Comparison of ENCODE assay signal across 14 mouse cellular contexts in the genomic region with DNA sequence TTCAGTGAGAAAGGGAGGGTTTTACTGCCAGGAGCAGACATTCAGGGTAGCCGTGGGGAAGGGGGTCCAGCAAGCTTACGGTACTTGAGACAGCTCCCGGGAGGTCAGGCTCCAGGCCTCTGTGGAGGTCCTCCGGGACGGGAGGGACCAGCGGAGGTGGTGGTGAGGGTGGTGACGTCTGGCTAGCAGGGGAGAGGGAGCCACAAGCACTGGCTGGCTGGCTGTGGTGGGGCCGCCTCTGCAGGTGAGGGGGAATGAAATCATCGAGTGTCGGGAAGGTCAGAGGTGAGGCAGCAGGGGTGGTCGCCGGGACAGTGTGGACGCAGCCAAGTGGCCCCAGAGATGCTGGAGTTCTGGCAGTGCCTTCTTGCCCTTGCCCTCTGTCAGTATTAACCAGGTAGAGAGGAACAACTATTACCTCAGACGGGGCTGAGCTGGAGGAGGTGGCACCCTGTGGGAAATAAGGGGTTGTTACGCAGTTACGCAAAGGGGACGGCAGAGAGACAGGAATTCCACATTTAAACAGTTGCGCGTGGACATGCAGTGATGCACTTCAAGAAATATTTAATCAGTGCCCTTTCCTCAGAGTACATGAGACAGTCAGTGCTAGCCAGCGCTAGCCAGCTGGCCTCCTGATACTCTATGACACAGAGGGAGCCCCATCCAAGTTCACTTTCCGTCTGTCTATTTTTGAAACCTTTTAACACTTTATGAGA.
DNase-seq lines count a peak whose midpoint lies in the region; ATAC-seq and TF ChIP-seq lines count a peak whose summit lies in the region.
"Had no signal": no experiment of that assay in that cellular context is flagged by ENCODE, and none has a peak within 500 bp of the region (broad histone marks: within the 10 kb centered on the region; RNA-seq: fewer than 3 reads in every experiment).

No protein-coding gene starts in this region.

- peak overlapping the region; percentile 56 for H3K4me2 ChIP-seq in heart, postnatal 0 days (ENCODE audit: low read depth, low read length)
- H3K4me2 ChIP-seq in hindbrain, embryonic 16.5 days (ENCODE audit: low read length): no peak overlapping the region
- no peak overlapping the region for H3K4me2 ChIP-seq in intestine, embryonic 15.5 days (replicated peaks)
- H3K4me2 ChIP-seq: midbrain, embryonic 13.5 days had no signal

- 31% methylated on average over 21 of the region's 21 CpGs for WGBS in heart, postnatal 0 days
- 71% methylated on average over 20 of the region's 21 CpGs for WGBS in hindbrain, embryonic 16.5 days
- 72% methylated on average over 21 of the region's 21 CpGs for WGBS in intestine, embryonic 15.5 days

- DNase-seq in gastrocnemius, adult 18-20 months (ENCODE audit: low spot score): peak; percentile 80
- no peak for DNase-seq in gastrocnemius, postnatal 4 days (ENCODE audit: low spot score in 2 of 2)
- peak; percentile 73 for DNase-seq in adipocyte (ENCODE audit: low spot score)
- peak; percentile 74 to 87 for DNase-seq in heart, adult 18-20 months
- DNase-seq in heart, postnatal 0 days (ENCODE audit: low spot score): peak; percentile 92
- no peak for DNase-seq in left cerebral cortex, adult 11 months (ENCODE audit: low spot score)
- DNase-seq: B cell, adult 2 months; liver; lung, postnatal 14 days; retina, postnatal 1 day; thymus, adult 18-20 months had no signal

- TF ChIP-seq EP300 in heart, postnatal 0 days (IDR thresholded peaks at IDR 0.05; ENCODE audit: low read depth): peak; percentile 29; the same call in 1 of the 2 replicates

- peak overlapping the region; percentile 99 for H3K27ac ChIP-seq in heart, postnatal 0 days (ENCODE audit: low read depth)
- no peak overlapping the region for H3K27ac ChIP-seq in hindbrain, embryonic 16.5 days (ENCODE audit: low read depth, low read length)
- H3K27ac ChIP-seq in intestine, embryonic 15.5 days: no peak overlapping the region
- H3K27ac ChIP-seq: midbrain, embryonic 13.5 days had no signal

- H3K9ac ChIP-seq in heart, postnatal 0 days (replicated peaks; ENCODE audit: low read depth, low read length): peak overlapping the region; percentile 61
- no peak overlapping the region for H3K9ac ChIP-seq in hindbrain, embryonic 16.5 days (ENCODE audit: low read depth, low read length)
- no peak overlapping the region for H3K9ac ChIP-seq in intestine, embryonic 15.5 days
- H3K9ac ChIP-seq: midbrain, embryonic 13.5 days had no signal

- TF ChIP-seq CTCF in heart, postnatal 0 days (IDR thresholded peaks at IDR 0.05; ENCODE audit: low read depth): no peak

- H3K9me3 ChIP-seq in heart, postnatal 0 days (replicated peaks; ENCODE audit: control insufficient read depth, low read length): no peaks in the 10 kb centered on the region
- H3K9me3 ChIP-seq in hindbrain, embryonic 16.5 days (ENCODE audit: control insufficient read depth, low read length): no peaks in the 10 kb centered on the region
- H3K9me3 ChIP-seq in intestine, embryonic 15.5 days: no peaks in the 10 kb centered on the region
- H3K9me3 ChIP-seq: midbrain, embryonic 13.5 days had no signal

- H3K4me1 ChIP-seq in heart, postnatal 0 days (ENCODE audit: control insufficient read depth, insufficient read depth): peaks cover 38% of the 10 kb centered on the region
- no peaks in the 10 kb centered on the region; the same call in none of the 2 replicates for H3K4me1 ChIP-seq in hindbrain, embryonic 16.5 days (ENCODE audit: control insufficient read depth, insufficient read depth, low read depth, low read length)
- H3K4me1 ChIP-seq in intestine, embryonic 15.5 days (replicated peaks): no peaks in the 10 kb centered on the region

- peak overlapping the region; percentile 34 for H3K4me3 ChIP-seq in heart, postnatal 0 days (ENCODE audit: low read depth, low read length)
- no peak overlapping the region for H3K4me3 ChIP-seq in hindbrain, embryonic 16.5 days (ENCODE audit: low read length)
- H3K4me3 ChIP-seq in intestine, embryonic 15.5 days (replicated peaks): no peak overlapping the region
- H3K4me3 ChIP-seq: midbrain, embryonic 13.5 days had no signal

- H3K36me3 ChIP-seq in heart, postnatal 0 days (replicated peaks; ENCODE audit: control insufficient read depth, insufficient read depth, low read length): peaks cover 39% of the 10 kb centered on the region
- peaks cover 6% of the 10 kb centered on the region; the same call in 1 of the 2 replicates for H3K36me3 ChIP-seq in hindbrain, embryonic 16.5 days (ENCODE audit: control insufficient read depth, insufficient read depth, low read length)
- no peaks in the 10 kb centered on the region for H3K36me3 ChIP-seq in intestine, embryonic 15.5 days

- no peaks in the 10 kb centered on the region for H3K27me3 ChIP-seq in heart, postnatal 0 days (ENCODE audit: control insufficient read depth, insufficient read depth, low read length)
- H3K27me3 ChIP-seq in hindbrain, embryonic 16.5 days (replicated peaks; ENCODE audit: control insufficient read depth, insufficient read depth, low read length): no peaks in the 10 kb centered on the region
- no peaks in the 10 kb centered on the region for H3K27me3 ChIP-seq in intestine, embryonic 15.5 days (replicated peaks)
- H3K27me3 ChIP-seq: midbrain, embryonic 13.5 days had no signal

- ATAC-seq in heart, postnatal 0 days (ENCODE audit: insufficient read depth, low read depth): peak; percentile 89
- ATAC-seq in hindbrain, embryonic 16.5 days: no peak
- ATAC-seq in intestine, embryonic 15.5 days: no peak

Comparison
In these comparisons a context has a peak if more than half of its experiments do, and no peak if none do; other contexts are left out.
1. DNase-seq: peak in gastrocnemius, adult 18-20 months (single experiment), adipocyte (single experiment), heart, adult 18-20 months (2 of 2) and heart, postnatal 0 days (single experiment); none in gastrocnemius, postnatal 4 days (0 of 2) and left cerebral cortex, adult 11 months (single experiment).